Mouse (Mus musculus): ENCODE measurements at regions not wholly inside any gene's neighbourhood (a gene's known extent, or its start where the extent isn't known, plus 50 kb on each side); places are given as distances from the start of the nearest gene placed in this dataset.

DNA sequence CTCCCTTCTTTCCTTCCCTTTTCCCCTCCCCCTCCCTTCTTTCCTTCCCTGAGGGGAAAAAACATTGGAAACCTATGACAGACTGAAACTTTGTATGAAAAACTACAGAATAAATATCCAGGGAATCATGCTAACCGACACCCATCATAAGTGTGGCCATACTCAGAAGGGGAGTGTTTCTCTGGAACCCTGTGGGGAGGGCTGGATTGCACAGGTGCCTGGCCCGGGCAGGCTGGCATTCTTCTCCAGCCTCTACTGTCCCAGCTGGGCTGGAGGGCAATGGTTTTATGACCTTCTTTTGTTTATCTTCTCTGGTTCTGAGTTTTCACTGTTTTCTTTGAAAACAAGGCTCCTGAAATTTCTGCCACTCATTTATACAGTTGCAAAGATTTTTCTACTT is 307.9 kb downstream of the Satb1 start:
- no peak for TF ChIP-seq CTCF (IDR thresholded peaks at IDR 0.05; ENCODE audit: insufficient read depth, low read depth, low read length)
- TF ChIP-seq POLR2A (IDR thresholded peaks at IDR 0.05; ENCODE audit: insufficient read depth, low read depth, low read length): no peak
